Mouse (Mus musculus): ENCODE measurements around the gene Steap2.
"Not testable (repeated sequence)": the region's sequence is repeated elsewhere in the genome, so short reads cannot be mapped to it uniquely, and the experiment has no call there.

Steap2 gene

DNA sequence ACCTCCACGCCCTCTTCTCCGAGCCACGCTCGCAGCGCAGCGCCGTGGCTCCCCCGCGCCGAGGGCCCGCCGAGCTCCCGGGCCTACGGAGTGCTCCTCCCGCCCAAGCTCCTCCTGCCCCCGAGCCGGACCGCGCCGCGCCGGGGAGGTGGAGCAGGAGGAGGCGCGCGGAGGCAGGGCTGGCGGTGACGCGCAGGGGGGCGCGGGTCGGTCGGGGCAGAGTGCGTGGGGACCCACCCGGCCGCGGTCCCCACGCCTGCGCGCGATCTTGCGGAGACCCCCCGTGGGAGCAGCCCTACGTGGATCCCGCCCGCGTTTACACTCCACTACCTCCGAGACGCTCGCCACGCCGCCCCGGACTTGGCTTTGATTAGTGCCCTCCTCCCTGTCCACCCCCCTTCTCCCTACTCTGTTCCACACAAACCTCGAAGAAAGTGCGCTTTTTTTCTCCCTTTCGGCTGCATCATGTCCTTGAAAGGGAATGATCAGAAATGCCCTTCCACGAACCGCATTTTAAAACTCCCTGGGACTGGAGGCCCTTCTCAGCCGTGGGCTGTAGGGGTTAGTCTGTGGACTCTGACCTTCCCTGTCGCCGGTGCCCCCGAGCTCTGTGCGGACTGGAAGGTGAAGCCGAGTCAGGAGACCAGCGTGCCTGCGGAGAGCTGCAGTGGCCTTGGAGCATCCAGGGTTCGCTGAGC, at the start of gene Steap2:
Gene Steap2, minus strand, starts transcription at position 623 of the 698 bp plus-strand sequence.
- no peak for DNase-seq (ENCODE audit: low read depth, low spot score)

DNA sequence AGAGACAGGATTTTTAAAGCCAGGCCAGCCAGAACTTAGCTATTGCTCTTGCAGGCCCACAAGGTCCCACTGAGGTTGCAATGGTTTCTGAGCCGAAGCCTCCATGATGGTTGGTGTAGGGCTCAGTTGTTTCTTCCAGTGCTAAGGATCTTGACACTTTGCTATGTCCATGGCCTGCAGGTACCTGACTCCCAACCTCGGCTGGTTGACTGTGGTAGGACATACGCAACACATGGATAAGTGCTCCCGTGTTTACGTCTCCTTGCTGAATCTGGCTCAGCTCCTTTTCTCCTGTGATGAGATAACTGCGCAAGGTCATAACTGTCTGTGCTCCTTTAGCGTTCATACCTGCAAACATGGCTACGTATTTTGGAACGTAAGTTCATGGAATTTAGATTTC, 40.1 kb upstream of the Steap2 start:
- no peak for DNase-seq (ENCODE audit: low read depth, low spot score)

DNA sequence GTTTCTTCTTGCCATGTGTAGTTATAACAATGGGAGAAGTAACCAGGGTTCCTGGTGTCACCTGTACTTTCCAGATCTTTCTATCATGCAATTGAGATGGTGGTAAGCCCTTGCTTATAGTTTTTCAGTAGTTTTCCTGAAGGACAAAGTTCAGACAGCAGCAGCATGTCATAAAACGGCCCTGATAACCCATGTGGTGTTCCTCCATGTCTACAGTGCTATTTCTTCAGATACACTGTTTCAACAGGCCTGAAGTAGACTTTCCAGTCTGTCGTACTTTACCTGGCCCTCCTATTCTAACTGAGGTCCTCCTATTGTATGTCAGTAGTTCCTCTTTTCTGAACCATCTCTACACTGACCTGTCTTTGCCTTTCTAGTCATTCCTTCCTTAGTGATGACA, 38.5 kb upstream of the Steap2 start:
- DNase-seq (ENCODE audit: low read depth, low spot score): no peak

DNA sequence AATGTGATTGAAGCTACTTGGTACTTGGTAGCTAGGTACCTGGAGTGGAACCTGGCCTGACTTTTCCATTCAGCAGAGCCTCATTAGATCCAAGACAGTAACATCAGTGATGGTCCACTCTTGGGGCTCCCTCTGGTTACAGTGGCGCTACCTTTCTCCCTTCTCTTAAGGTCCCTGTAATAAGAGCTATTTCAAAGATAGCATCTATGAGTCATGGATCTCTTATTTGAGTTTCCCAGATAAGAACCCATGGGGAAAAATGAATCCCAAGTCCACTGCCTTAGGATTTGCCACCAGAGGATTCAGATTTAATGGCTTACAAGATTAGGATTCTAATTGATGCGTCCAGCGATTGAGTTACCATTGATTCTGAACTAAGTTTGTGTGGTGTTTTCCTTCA, 37.8 kb upstream of the Steap2 start:
- no peak for DNase-seq (ENCODE audit: low read depth, low spot score)

DNA sequence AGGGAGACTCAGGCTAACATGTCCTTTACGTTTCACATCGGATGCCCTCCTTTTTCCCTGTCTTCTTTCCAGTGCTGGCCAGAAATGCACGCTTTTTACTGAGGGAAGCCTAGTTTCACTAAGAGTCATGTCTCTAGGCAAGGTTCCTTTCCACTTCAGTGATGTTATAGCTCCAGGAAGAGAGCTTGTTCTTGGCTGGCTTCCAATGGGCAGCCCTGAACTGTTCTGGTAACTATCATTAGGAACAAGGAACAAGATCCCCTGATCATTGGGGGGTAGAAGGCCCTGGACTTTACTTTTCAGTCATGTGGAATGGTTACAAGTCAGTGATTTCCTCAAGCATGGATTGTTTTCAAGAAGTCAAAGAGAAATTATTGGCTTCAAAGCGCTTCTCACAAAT, 35.5 kb upstream of the Steap2 start:
- DNase-seq (ENCODE audit: low read depth, low spot score): no peak

DNA sequence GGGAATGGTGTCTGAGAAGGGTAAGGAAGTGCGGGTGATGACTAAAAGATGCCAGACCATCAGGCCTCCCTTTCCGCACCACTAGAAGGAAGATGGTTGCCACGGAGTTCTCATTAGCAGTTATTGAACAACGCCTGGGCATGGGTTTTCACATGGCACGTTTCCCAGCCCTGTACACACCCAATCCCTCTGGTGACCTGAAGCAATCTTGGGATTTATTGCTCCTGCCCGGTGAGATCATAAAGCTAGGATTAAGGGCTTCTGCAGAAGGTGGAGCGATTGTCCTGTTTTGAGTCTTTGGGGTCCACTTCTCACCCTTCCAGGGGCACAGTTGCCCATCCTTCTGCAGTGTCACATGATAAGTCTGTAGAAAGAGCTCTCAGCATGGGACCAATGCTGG, 27.8 kb upstream of the Steap2 start:
- DNase-seq (ENCODE audit: low read depth, low spot score): no peak

DNA sequence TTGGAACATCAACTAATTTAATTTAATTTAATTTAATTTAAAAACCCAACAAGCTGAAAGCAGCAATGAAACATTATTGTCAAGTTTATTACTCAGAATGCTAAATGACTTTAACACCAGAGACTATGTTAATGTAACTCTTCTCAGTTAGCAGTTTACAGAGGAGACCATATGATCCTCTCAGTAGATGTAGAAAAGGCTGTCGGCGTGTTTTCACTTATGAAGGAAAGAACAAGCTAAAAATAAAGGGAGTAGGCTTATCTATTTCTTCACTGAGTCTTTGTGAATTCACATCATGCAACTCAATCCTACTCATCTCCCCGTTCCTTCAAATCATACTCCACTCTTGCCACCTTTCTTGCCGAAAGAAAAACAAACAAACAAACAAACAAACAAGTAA, 16.7 kb upstream of the Steap2 start:
- no peak for DNase-seq (ENCODE audit: low read depth, low spot score)

DNA sequence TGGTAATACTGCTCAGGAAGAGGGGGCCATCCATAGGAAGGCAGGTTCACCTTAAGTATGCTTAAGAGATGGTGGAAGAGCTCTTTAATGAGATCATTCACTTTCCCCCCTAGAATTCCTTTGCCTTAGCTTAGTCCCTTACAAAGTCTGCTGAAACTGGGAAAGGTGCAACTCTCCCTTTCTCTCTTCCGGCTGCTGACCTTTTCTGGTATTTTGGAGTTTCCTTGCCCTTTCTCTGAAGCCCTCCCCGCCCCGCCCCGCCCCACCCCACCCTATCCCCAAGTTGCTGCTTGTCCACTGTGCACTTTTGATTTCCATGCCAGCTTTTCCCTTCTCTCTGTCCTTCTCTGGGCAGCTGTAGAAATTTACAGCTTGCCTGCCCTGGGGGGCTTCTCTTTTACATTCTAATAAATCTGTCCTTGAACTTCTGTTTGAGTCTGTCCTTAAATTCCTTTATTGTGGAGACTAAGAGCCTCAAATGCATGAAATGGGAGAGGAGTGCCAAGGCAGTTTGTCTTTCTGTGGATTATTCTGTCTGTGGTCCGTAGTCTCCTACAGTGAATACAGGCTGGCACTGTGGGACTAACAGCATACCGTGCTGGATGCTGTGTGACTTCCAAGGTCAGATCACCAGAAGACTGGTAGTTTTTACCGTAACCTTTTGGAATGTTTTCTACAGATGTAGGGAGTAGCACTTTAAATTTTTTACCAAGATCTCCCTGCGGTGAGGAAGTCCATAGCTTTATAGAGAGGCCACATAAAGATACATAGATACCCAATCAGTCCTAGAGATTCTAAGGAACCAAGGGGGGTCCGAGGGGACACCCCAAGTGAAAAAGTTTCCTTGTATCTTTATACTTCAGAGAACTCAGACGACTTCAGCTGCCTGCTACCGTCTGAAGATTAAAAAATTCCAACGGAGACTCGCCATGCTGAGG, 13.2 kb upstream of the Steap2 start:
- DNase-seq (ENCODE audit: low read depth, low spot score): no peak

DNA sequence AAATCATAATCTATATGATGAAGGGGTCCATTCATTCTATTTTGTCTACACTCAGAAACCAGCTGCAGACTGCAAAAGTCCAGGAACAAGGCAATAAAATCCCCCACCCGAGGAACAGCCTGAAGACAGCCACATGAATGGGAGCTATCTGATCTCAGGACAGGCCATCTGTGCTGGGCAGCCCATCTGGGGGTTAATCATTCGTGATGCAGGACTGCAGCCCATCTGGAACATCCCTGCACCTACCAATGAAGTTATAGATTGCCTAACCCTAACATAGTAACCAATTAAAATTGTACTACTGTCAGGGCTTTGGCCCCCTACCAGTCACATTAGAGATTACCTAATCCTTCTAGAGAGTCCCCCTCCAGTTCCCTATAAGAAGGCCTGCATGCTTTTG, 10.6 kb upstream of the Steap2 start:
- DNase-seq (ENCODE audit: low read depth, low spot score): no peak

DNA sequence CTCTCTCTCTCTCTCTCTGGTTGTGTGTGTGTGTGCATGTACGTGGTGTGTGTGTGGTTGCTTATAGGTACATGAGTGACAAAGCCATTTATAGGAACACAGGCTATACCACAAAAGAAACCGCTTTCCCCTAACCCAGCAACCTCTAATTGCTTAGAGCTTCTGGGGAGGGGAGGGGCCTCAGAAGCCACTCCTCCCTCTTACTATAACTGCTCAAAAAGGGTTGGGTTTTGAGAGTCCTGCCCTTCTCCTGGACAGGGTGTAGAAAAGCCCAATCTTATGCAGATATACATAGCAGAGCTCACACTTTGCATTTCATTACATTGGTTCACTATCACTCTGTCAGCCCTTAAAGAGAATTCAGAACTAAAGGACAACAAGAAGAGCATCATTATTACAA, 6.0 kb upstream of the Steap2 start:
- DNase-seq (ENCODE audit: low read depth, low spot score): no peak

DNA sequence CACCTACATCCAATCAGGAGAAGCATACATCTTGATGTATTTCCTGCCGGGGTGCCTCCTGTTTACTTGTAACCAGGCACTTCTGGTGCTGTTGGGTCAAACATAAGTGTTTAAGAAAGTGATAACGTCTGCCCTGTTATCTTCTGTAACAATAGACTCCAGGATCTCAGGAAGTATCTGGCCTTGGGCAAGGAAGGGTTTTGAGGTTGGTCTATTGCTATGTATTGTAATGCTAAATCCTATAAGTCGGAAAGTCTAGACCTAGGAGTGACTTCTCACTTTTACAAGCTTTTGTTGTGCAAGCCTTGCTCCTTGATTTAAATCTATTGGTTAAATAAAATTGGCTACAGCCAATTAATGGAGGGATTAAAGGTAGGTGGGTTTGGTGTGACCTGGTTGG, 4.5 kb upstream of the Steap2 start:
- DNase-seq (ENCODE audit: low read depth, low spot score): no peak

DNA sequence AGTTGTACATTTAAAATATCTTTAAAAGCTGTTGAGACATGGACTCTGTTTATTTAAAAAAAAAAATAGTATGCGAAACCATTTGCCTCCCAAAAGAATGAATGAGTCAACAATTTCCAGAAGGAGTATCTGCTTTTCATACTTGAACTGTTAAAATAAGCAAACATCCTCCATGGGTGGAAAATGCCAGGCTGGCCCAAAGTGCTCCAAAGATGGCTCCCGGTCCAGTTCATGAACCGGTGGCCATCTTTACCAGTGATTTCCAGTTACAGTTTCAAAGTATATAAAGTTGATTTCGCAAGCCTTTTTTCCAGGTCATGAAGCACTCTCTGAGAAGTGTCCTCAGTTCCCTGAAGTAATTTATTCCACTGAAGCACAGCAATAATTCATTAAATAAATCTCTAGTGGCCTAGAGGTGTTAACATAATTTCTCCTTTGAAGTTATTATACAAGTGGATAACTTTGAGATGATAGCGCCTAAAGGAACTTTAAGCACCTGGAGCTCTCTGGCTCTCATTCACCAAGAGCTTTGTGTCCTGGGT, 1.1 kb upstream of the Steap2 start:
- DNase-seq (ENCODE audit: low read depth, low spot score): no peak

DNA sequence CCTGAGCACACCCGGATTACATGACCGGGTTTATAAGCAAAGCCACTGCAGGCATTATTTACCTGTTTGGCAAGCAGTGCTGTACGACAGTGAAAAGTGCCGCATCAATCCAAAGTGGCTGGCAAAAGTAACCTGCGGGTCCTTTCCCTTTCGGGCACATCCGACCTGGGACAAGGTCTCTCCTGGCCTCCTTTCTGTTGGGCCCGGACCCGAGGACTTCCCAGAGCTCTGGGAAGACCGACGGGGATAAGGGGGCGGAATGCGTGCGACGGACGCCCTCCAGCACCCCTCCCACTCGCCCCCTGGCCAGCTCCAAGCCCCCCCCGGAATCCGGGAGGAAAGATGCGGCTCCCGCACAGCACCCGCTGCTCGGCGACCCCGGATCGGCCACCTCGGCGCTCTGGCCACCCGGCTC, 830 bp downstream of the Steap2 start:
- no peak for DNase-seq (ENCODE audit: low read depth, low spot score)

DNA sequence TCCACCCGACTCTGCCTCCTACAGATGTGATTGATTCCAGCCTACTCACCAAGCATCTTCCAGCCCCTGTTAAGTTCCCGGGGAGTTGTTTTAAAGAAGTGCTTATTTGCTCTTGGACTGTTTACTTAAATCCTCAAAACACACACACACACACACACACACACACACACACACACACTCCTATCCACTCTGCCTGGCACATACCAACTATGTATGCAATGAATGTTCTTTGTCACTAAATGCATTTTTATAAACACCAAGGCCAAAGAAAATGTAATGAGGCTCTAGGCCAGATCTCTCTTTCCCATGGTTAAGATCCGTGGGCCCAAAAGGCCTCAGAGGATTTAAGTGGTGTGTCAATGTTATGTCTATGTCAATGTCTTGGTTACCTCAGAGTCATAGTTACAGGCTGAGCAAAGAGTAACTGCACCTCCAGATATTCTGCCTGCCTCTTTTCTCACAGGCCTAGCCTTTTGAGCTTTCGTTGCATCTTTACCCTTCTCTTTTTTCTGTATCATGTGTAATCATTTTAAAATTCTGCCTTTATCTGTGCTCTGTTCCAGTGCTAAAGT, 2.1 kb downstream of the Steap2 start:
- no peak for DNase-seq (ENCODE audit: low read depth, low spot score)

DNA sequence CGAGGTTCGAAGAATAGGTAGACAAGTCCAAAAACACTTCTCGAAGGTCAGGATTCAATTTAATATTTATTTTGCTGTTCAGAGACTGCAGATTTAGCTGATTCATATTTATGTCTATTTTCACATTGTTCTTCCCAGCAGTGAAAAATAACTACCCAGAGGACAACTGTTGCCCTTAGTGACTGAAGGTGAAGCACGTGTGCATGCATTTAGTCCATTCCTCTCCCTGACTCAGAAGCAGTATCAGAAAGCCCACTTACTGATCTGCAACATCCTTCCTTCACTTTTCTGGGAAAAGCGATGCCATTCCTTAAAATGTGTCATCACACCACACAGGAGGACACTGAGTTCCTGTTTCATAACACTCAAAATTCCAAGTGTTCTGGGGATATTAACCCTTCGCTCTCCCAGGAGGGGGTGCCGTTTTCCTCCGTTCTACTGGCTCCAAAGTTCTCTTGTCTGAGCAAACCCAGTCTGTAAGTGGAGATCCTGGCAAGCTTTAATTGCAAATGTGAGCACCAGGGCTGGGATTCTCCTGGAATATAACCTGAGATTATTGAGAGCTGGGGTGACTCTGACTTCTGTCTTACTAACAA, 5.3 kb downstream of the Steap2 start:
- DNase-seq (ENCODE audit: low read depth, low spot score): no peak

DNA sequence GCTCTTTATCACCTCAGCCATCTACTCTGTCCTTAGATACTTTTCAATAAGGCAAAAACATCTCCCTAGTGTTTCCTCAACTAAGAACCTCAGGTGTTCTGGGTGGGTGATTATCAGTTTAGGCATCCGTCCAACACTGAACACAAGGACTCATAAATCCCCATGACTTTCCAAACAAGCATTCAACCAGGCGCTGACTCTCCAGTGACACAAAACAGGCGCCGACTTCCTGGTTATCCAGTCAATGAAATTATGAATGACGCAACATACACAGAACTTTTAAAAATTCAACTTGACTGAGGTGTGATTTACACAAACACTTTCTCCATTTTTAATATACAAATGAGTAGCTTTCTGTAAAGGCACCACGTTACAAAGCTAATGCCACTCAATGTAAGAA, 6.2 kb downstream of the Steap2 start:
- DNase-seq (ENCODE audit: low read depth, low spot score): no peak

DNA sequence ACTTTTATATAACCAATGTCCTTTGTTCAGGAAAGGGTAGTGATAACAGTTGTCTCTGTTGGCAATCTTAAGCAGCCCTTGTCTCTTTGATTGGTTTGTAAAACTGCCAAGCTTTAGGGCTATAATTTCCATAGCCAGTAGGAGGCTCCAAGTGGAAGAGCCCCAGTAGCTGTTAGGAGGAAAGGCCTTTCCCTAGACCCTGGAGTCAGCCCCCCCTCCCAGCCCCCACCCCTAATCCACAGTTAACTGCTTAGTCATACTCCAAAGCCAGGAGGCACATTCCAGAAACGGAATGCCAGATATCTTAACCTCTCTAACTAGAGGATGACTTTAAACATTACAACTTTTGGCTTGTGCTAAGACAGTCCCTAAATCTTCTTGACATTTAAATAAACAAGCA, 7.4 kb downstream of the Steap2 start:
- no peak for DNase-seq (ENCODE audit: low read depth, low spot score)

DNA sequence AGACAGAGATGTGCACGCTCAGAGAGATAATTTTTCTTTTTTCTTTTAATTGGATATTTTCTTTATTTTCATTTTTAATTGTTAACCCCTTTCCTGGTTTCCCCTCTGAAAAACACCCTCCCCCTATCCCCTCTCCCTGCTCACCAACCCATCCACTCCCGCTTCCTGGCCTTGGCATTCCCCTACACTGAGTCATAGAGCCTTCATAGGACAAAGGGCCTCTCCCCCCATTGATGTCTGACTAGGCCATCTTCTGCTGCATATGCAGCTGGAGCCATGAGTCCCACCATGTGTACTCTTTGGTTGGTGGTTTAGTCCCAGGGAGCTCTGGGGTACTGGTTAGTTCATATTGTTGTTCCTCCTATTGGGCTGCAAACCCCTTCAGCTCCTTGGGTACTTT, 9.4 kb downstream of the Steap2 start:
- not testable (repeated sequence) for DNase-seq (ENCODE audit: low read depth, low spot score)

DNA sequence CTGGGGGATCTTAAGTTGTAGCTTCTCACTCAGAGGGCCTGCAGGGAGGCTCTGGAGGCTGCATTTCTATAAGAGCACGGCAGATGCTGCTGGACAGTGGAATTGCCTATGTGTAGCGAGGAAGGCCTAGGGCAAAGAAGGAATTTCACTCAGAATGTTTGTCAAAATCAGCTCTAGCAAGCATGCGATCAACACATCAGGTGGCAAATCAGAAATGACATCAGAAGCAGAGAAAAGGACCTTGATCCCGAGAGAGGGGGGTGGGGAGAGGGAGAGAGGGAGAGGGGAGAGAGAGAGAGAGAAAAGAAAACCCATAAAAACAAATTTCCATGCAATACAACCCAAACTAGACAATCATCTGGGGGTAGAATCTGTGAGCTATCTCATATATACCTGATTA, 11.1 kb downstream of the Steap2 start:
- no peak for DNase-seq (ENCODE audit: low read depth, low spot score)

DNA sequence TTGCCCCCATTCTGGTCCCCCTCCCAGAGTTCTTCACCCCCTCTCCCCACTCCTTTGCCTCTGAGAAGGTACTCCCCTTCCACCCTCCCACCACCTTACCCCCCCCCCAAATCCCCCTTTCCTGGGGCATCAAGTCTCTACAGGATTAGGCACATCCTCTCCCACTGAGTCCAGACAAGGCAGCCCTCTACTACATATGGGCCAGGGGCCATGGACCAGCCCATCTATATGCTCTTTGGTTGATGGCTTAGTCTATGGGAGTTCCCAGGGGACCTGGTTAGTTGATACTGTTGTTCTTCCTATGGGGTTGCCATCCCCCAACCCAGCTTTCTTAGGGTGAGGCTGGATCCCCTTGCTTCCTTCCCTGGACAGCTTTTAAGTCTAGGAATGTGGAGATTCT, 14.9 kb downstream of the Steap2 start:
- no peak for DNase-seq (ENCODE audit: low read depth, low spot score)

DNA sequence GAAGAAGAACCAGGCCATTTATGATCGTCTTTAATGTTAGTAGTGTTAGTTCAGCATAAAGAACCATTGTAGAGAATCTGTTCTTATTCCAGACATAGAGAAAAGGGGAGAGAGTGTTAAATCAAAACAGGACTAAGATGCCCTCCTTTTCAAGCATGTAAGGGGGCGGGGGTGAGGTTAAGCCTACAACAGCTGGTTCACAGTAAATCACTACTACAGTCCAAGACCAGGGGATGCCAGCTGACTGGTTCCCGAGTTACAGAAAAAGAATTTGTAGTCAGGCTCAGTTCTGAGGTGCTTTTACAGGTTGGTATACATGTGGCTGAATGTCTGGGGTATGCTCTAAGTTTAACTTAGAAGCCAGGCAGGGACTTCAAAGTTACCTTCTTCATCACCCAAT, 18.3 kb downstream of the Steap2 start:
- DNase-seq (ENCODE audit: low read depth, low spot score): no peak

DNA sequence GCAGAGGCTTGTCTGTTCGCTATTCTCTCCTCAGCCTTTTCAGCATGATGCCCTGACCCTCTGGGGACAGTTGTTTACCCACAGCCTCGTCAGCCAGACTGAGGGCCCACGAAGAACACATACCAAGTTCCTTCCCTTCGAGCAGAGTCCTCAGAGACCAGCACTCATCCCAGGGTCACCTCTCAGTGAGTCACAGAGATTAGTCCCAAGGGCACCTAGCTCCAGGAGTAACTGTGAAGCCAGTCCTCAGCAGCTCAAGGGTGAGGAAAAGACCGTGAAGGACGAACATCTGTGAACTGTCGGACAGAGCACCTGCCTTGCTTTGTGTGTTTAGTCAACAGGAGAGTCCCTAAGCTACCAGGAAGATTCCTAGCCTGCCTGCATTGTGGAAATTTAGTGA, 25.5 kb downstream of the Steap2 start:
- DNase-seq (ENCODE audit: low read depth, low spot score): no peak

Measured in c-Kit-negative CD71-positive TER-119-positive erythroid progenitor cells, embryonic 14.5 days (primary cell).